Mouse (Mus musculus): ENCODE measurements around the gene Six2.
"Not testable (repeated sequence)": the region's sequence is repeated elsewhere in the genome, so short reads cannot be mapped to it uniquely, and the experiment has no call there.

Six2 gene

DNA sequence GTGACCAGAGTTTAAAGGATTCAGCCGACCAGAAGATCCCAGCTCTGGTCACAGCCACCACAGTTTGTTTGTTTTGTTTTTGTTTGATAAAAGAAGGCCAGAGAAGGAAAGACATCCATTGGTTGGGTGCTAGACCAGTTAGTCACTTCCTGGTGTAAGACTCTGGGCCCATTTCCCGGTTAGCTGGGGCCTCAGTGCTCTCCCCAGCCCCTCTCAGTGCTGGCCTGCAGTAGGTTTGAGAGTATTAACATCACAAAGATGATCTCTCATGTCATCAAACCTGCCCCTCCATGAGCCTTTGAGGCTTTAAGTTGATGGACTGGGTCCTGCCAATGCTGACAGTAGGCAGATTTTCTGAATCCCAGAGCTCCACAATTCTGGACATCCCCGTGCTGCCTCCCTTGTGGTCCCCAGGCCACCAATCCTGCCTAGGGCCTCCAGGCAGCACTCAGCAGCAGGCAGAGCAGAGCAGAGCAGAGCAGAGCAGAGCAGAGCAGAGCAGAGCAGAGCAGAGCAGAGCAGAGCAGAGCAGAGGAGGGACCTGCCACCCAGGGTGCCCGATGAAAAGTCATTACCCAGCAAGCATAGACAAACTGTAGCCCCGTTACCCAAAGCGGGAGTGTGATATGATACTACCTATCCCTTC is 2.4 kb upstream of the Six2 start:
- no peak for DNase-seq (ENCODE audit: low spot score)

- no peak for DNase-seq (ENCODE audit: low spot score)
Measured at GRCm38 (mm10) chr17:85689807-85690319, 1.8 kb upstream of the Six2 start.

- no peak for DNase-seq (ENCODE audit: low spot score)
Measured at GRCm38 (mm10) chr17:85688911-85689806, 1.1 kb upstream of the Six2 start.

DNA sequence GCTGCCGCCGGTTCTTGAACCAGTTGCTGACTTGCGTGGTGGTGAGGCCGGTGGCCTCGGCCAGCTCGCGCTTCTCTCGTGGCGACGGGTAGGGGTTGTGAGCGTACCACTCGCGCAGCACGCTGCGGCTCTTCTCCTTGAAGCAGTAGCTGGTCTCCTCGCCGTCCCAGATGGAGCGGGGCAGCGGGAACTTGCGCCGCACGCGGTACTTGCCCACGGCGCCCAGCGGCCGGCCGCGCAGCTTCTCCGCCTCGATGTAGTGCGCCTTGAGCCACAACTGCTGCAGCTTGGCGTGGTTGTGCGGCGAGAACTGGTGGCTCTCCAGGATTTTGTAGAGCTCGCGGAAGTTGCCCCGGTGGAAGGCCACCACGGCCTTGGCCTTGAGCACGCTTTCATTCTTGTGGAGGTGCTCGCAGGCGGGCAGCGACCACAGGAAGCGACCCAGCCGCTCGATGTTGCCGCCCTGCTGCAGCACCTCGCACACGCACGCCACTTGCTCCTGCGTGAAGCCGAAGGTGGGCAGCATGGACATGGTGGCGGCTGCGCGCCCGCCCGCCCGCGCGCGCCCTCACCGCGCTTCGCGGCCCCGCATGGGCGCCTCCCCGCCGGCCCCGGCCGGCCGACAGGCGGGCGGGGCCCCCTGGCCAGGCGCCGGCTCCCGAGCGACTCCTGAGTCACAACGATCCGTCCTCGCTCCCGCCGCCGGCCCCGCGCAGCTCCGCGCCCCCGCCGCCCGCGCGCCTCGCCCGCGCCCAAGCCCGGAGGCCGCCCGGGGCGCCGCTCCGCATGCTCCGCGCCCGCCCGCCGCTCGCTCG is 446 bp downstream of the Six2 start:
- DNase-seq (ENCODE audit: low spot score) = no peak

GRCm38 (mm10) chr17:85686476-85687420 is 1.3 kb downstream of the Six2 start:
- no peak for DNase-seq (ENCODE audit: low spot score)

DNA sequence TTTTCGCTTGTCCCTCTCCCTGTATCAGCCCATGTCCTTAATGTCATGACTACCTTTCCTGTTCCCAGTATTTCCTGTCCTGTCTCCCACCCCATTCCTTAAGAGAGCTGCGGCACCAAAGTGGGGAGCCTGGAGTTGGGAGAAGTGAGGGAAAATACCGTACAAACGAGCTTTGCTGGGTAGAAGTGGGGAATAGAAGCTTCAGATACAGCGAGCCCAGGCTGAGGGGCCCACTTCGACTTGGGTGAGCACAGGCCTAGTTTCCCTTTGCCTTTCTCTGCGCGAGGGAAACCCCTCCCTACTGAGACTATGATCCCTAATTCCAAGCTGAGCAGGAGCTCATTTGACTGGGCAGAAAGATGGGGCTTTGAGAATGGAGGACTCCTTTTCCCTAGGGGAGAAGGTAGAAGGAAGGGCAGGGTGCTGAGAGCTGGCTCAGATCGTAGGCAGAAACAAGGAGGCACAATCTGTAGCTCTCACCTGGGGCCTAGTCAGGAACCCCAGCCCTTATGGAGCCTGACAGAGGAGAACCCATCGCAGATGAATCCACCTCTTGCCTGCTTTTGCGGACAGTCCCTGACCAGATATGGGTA is 2.3 kb downstream of the Six2 start:
- no peak for DNase-seq (ENCODE audit: low spot score)

- no peak for DNase-seq (ENCODE audit: low spot score)
Measured at GRCm38 (mm10) chr17:85684841-85685688, 3.0 kb downstream of the Six2 start.

- DNase-seq (ENCODE audit: low spot score) = not testable (repeated sequence)
Measured at GRCm38 (mm10) chr17:85684436-85684835, 3.6 kb downstream of the Six2 start.

DNA sequence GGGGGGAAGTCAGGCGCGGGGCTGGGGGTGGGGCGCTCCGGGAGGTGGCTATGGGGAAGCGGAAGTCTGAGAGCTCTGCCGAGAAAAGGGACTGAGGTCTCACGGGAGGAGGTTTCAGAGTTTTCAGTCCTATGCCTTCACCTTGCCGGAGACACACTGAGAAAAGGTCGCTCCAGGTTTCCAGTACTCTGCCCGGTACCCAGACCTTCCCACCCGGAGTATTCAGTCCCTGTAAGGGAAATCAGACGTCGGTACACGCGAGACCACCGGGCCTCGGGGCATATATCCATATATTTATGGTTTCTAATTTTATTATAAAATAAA is 4.1 kb downstream of the Six2 start:
- no peak for DNase-seq (ENCODE audit: low spot score)

DNA sequence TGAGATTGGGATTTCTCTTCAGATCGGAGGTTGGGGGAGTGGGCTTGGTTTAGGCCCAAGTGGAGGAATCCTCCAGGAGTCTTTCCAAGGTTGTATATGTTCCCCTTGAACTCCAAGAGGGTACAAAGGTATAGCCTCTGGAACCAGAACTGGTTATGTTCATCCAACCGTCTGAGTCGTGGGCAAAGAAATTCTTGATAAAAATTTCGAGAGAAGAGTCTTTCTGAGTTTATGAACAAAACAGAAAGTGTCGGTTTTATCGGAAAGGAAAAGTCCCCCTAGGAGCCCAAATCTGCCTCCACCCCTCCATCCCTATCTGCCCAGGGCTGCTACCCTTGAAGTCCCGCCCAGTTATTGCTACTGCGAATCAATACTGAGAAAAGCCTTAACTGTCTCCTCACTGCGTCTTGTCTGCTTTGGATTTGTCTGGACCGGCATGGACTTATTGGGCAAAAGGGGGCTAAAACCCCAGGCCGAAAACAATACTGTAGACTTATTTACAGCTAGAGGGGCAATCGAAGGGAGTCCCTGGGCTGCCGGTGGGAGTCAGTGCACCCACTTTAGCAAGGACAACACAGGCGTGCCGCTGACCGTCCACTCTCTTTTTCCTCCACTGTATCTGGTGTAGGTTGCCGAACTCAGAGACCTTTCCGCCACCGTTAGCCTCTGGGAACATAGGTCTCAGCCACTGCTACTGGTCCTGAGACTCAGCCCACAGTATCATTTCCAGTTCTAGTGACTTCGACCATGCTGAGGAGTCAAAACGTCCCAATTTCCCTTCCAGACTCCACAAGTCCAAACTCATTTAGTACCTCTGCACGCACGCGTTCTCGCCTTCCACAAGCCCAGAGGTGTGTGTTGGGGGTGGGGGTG is 4.7 kb downstream of the Six2 start:
- no peak for DNase-seq (ENCODE audit: low spot score)

DNA sequence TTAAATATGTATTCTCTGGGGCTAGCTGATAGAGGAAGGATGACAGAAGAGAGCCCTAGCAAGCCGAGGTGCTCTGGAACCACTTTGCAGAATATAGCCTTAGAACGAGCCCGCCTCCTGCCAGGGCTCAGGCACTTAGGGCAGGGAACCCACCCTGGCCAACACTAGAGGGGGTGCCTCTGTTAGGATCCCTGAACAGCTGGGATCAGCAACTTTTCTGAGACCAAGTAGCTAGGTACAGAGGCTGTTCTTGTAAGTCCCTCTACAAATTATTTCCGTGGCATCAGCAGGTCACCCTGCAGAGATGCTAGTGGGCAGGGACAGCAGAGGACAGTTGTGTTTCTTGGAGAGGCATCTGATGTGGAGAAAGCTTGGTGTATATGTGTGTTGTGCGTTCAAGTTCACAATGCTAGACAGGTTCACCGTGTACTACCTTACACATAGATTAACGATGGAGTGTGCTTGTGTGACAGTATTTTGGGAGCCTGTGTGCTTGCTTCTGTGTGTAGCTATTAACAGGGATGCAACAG is 5.8 kb downstream of the Six2 start:
- DNase-seq (ENCODE audit: low spot score) = no peak

- no peak for DNase-seq (ENCODE audit: low spot score)
Measured at GRCm38 (mm10) chr17:85681741-85682140, 6.3 kb downstream of the Six2 start.

GRCm38 (mm10) chr17:85680851-85681550 is 7.1 kb downstream of the Six2 start:
- no peak for DNase-seq (ENCODE audit: low spot score)

DNA sequence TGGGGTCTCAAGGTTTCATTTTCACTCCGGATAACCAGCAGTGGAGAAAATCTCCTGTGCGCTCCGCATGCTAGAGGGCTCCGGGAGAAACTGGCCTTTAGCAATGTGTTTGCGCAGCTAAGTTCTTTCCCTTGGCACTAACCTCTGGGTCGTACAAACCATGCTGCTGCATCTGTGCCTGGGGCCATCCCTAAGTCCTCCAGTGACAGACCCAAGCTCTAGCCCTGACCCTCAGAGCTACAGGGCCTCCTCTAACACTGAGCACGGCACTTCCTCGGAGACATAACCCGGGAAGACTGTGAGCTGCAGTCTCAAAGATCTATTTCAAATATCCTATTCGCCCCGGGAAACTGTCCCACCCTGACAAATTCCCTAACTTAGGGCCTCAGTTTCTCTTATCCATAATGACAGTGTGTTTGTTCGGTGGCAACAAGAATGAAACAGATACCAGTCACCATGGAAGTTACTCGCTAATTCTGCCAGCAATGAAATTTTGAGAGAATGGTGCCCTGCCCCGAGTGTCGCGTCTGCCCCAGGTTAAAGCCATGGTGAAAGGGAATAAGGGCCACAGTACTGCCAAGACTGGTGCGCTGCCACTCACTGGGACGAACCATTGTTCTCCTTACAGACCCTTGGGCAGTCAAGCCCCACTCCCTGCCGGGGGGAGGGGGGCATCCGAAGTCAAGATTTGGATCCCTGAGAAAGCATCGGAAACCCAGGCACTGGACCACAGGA is 7.8 kb downstream of the Six2 start:
- DNase-seq (ENCODE audit: low spot score) = no peak

GRCm38 (mm10) chr17:85679651-85680050 is 8.4 kb downstream of the Six2 start:
- no peak for DNase-seq (ENCODE audit: low spot score)

- DNase-seq (ENCODE audit: low spot score) = peak; percentile 81
Measured at GRCm38 (mm10) chr17:85664618-85665320, 23.3 kb downstream of the Six2 start.

DNA sequence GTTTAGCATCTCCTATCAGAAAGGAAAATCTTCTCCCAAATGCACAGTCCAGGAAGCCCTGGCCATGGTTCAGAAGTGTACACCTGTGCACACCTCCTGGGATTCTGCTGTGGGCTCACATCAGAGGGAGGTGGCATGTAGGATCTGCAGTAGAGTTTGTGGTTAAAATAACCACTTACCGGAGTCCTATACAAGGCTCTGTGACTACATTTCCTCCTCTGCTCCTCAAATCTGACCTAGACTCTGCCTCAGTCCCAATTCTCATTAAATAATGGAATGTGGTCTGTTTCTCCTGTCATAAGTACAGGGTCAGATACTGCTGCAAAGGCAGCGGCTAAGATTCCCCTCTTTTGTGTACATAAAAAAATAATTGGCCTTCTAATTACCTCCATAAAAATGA is 23.9 kb downstream of the Six2 start:
- DNase-seq (ENCODE audit: low spot score) = no peak

All from adipocyte (in vitro differentiated cells).